Mouse (Mus musculus) small intestine, adult 2 months (tissue): ENCODE measurements around the gene Wdcp. TPM values are rescaled to one million over a fixed set of nuclear protein-coding genes. Genes with fewer than 3 reads are reported as not detected.
"Not testable (repeated sequence)": the region's sequence is repeated elsewhere in the genome, so short reads cannot be mapped to it uniquely, and the experiment has no call there.

Experiments used
- H3K27ac ChIP-seq: fragments of 200-500 bp; 2 replicates; pipeline ENCODE4 v1.5.1; 2012; ENCODE audit warnings: low read depth, low read length, control low read depth, inconsistent platforms; ENCODE audit not compliant: insufficient read depth
- H3K27me3 ChIP-seq: fragments of 200-500 bp; 2 replicates; pipeline ENCODE4 v1.6.1; 2012; ENCODE audit warnings: mild to moderate bottlenecking, moderate library complexity, low read length, inconsistent platforms; ENCODE audit not compliant: control insufficient read depth, insufficient read depth
- H3K36me3 ChIP-seq: fragments of 200-500 bp; 2 replicates; pipeline ENCODE4 v1.6.1; 2012; ENCODE audit warnings: mild to moderate bottlenecking, low read length, control low read depth, inconsistent platforms; ENCODE audit not compliant: control insufficient read depth, insufficient read depth
- H3K4me1 ChIP-seq: fragments of 200-500 bp; 2 replicates; pipeline ENCODE4 v1.6.1; 2012; ENCODE audit warnings: low read length, inconsistent platforms, mixed read lengths; ENCODE audit not compliant: control insufficient read depth, insufficient read depth, insufficient read length
- H3K4me3 ChIP-seq: fragments of 200-500 bp; 2 replicates; pipeline ENCODE4 v1.5.1; 2012; ENCODE audit warnings: low read depth, mild to moderate bottlenecking, control low read depth, inconsistent platforms, low read length, moderate library complexity
- CTCF ChIP-seq: fragments of 200-500 bp; IDR thresholded peaks from 2 replicates; pipeline ENCODE4 v1.5.1; 2012; ENCODE audit warnings: low read depth, mild to moderate bottlenecking, control low read depth, inconsistent platforms, low read length, moderate library complexity, mixed read lengths; ENCODE audit not compliant: insufficient replicate concordance, insufficient read length; ENCODE audit errors: extremely low read depth
- POLR2A ChIP-seq: fragments of 200-500 bp; IDR thresholded peaks from 2 replicates; pipeline ENCODE4 v1.6.1; 2012; ENCODE audit warnings: low read depth, mild to moderate bottlenecking, control low read depth, inconsistent platforms, low read length, moderate library complexity
- WGBS: fragments of 180-500 bp; shearing (Covaris S2); methylation state at CpG from one replicate; pipeline ENCODE4 v1.1.7; 2018; 5-methylcytosine and 5-hydroxymethylcytosine counted together
- polyA plus RNA-seq: library from polyadenylated mRNA; depleted of rRNA; stranded (reverse); fragments of >200 nt; gene quantifications from 2 replicates; pipeline ENCODE4 v1.2.3, GENCODE M21; 2012

Wdcp gene
- polyA plus RNA-seq, 1 experiment = 1.5 TPM

- H3K27me3 ChIP-seq = no peaks in the 10 kb centered on the region
- 95% methylated on average over 5 of the region's 5 CpGs for WGBS
Observed at GRCm38 (mm10) chr12:4879048-4879447, 35.9 kb downstream of the Wdcp start.

GRCm38 (mm10) chr12:4882086-4882485 is 39.0 kb downstream of the Wdcp start:
- no peak for TF ChIP-seq CTCF
- no peak for TF ChIP-seq POLR2A
- Histone ChIP-seq H3K4me1 (no peaks in the 10 kb centered on the region), H3K36me3 (peaks cover 35% of the 10 kb centered on the region), H3K27me3 (no peaks in the 10 kb centered on the region), H3K27ac (no peak overlapping the region), H3K4me3 (no peak overlapping the region)
- 87% methylated on average over 2 of the region's 2 CpGs for WGBS

More at GRCm38 (mm10) chr12:4879048-4879447, 35.9 kb downstream of the Wdcp start:
- H3K36me3 ChIP-seq = peaks cover 25% of the 10 kb centered on the region
- H3K27ac ChIP-seq = no peak overlapping the region
- H3K4me1 ChIP-seq = peaks cover 11% of the 10 kb centered on the region
- no peak overlapping the region for H3K4me3 ChIP-seq
- no peak for TF ChIP-seq CTCF
- no peak for TF ChIP-seq POLR2A

- 21% methylated on average over 1 of the region's 1 CpGs for WGBS
- no peaks in the 10 kb centered on the region for H3K27me3 ChIP-seq
- no peaks in the 10 kb centered on the region for H3K4me1 ChIP-seq
- TF ChIP-seq CTCF = no peak
- TF ChIP-seq POLR2A = no peak
- peaks cover 35% of the 10 kb centered on the region for H3K36me3 ChIP-seq
- no peak overlapping the region for H3K4me3 ChIP-seq
- no peak overlapping the region for H3K27ac ChIP-seq
Observed at GRCm38 (mm10) chr12:4885062-4885461, 42.0 kb downstream of the Wdcp start.

GRCm38 (mm10) chr12:4886581-4886980 is 43.5 kb downstream of the Wdcp start:
- not testable (repeated sequence) for H3K4me1 ChIP-seq, H3K27me3 ChIP-seq, H3K4me3 ChIP-seq, H3K27ac ChIP-seq
- H3K36me3 ChIP-seq = peaks cover 41% of the 10 kb centered on the region
- 93% methylated on average over 4 of the region's 4 CpGs for WGBS

GRCm38 (mm10) chr12:4888739-4889138 is 45.6 kb downstream of the Wdcp start:
- H3K4me1 ChIP-seq = no peaks in the 10 kb centered on the region
- no peaks in the 10 kb centered on the region for H3K27me3 ChIP-seq
- H3K4me3 ChIP-seq = no peak overlapping the region
- peaks cover 42% of the 10 kb centered on the region for H3K36me3 ChIP-seq
- TF ChIP-seq POLR2A (no peak), CTCF (no peak)
- H3K27ac ChIP-seq = no peak overlapping the region

GRCm38 (mm10) chr12:4889251-4889650 is 46.1 kb downstream of the Wdcp start:
- H3K4me3 ChIP-seq = no peak overlapping the region
- H3K4me1 ChIP-seq = no peaks in the 10 kb centered on the region
- no peaks in the 10 kb centered on the region for H3K27me3 ChIP-seq
- H3K36me3 ChIP-seq = peaks cover 44% of the 10 kb centered on the region
- 94% methylated on average over 2 of the region's 2 CpGs for WGBS
- H3K27ac ChIP-seq = no peak overlapping the region
- TF ChIP-seq CTCF (no peak), POLR2A (no peak)

GRCm38 (mm10) chr12:4889891-4890290 is 46.8 kb downstream of the Wdcp start:
- WGBS = 97% methylated on average over 1 of the region's 1 CpGs
- H3K27ac ChIP-seq = no peak overlapping the region
- peaks cover 42% of the 10 kb centered on the region for H3K36me3 ChIP-seq
- TF ChIP-seq POLR2A (no peak), CTCF (no peak)
- H3K4me1 ChIP-seq = no peaks in the 10 kb centered on the region
- no peak overlapping the region for H3K4me3 ChIP-seq
- no peaks in the 10 kb centered on the region for H3K27me3 ChIP-seq

- Histone ChIP-seq H3K27me3 (no peaks in the 10 kb centered on the region), H3K4me3 (no peak overlapping the region), H3K36me3 (peaks cover 22% of the 10 kb centered on the region), H3K27ac (no peak overlapping the region), H3K4me1 (no peaks in the 10 kb centered on the region)
- WGBS = 91% methylated on average over 5 of the region's 5 CpGs
- no peak for TF ChIP-seq POLR2A
- no peak for TF ChIP-seq CTCF
Observed at GRCm38 (mm10) chr12:4898024-4898423, 54.9 kb downstream of the Wdcp start.
